Mouse (Mus musculus) olfactory bulb, adult 2 months (tissue): ENCODE measurements around the gene Nrgn. TPM values are rescaled to one million over a fixed set of nuclear protein-coding genes. Genes with fewer than 3 reads are reported as not detected.

Source experiments
- H3K27ac ChIP-seq: fragments of 200-500 bp; 2 replicates; pipeline ENCODE4 v1.5.1; 2012; ENCODE audit warnings: low read depth, low read length; ENCODE audit not compliant: insufficient read depth
- H3K4me1 ChIP-seq: fragments of 200-500 bp; 2 replicates; pipeline ENCODE4 v1.6.1; 2012; ENCODE audit warnings: low read length; ENCODE audit not compliant: control insufficient read depth, insufficient read depth
- H3K4me3 ChIP-seq: fragments of 200-500 bp; 2 replicates; pipeline ENCODE4 v1.5.1; 2012; ENCODE audit warnings: mild to moderate bottlenecking, low read depth, low read length, moderate library complexity; ENCODE audit not compliant: insufficient read depth
- CTCF ChIP-seq: fragments of 200-500 bp; IDR thresholded peaks from 2 replicates; pipeline ENCODE4 v1.5.1; 2012; ENCODE audit warnings: low read depth, mild to moderate bottlenecking, low read length, moderate library complexity; ENCODE audit not compliant: insufficient read depth
- POLR2A ChIP-seq: fragments of 200-500 bp; IDR thresholded peaks from 2 replicates; pipeline ENCODE4 v1.6.1; 2012; ENCODE audit warnings: mild to moderate bottlenecking, low read depth, low read length, moderate library complexity; ENCODE audit not compliant: insufficient read depth
- WGBS: fragments of 180-500 bp; shearing (Covaris S2); methylation state at CpG from one replicate; pipeline ENCODE4 v1.1.7; 2018; 5-methylcytosine and 5-hydroxymethylcytosine counted together
- polyA plus RNA-seq: library from polyadenylated mRNA; stranded (reverse); fragments of >200 nt; gene quantifications from 2 replicates; pipeline ENCODE4 v1.2.4, GENCODE M21; 2012; ENCODE audit warnings: low replicate concordance; ENCODE audit not compliant: missing spikeins, insufficient read depth, insufficient read length

Nrgn gene
- polyA plus RNA-seq, 1 experiment = not detected

DNA sequence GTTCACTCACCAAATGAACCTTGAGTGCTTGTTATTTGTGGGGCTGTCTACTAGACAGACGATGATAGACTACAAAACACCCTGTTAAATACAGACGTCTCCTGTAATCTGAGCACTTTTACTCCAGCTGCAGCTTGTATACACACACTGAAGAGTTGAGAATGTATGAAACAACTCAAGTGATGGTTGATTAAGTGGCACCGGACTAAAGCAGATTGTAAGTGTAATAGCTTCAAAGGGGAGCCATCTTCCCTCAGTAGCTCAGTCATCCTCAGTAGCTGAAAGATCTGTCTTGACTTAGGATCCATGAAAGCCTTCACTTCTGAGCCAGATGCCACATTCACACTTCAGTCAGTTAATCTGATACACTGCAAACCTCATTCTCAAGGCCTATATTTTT is 56.9 kb downstream of the Nrgn start:
- TF ChIP-seq CTCF = no peak
- no peak for TF ChIP-seq POLR2A
- no peak overlapping the region for H3K4me3 ChIP-seq
- H3K27ac ChIP-seq = no peak overlapping the region
- H3K4me1 ChIP-seq = no peaks in the 10 kb centered on the region
- 80% methylated on average over 3 of the region's 3 CpGs for WGBS

Other genes with a start within 250 kb of the Nrgn start
- not detected in 2 replicates for gene Ccdc15, start 204.5 kb downstream of the Nrgn start, polyA plus RNA-seq
- not detected in 2 replicates for gene Hepacam, start 185.6 kb downstream of the Nrgn start, polyA plus RNA-seq
- not detected in 2 replicates for gene Robo4, start 151.0 kb downstream of the Nrgn start, polyA plus RNA-seq
- not detected in 2 replicates for gene Robo3, start 119.7 kb downstream of the Nrgn start, polyA plus RNA-seq
- not detected in 2 replicates for gene Msantd2, start 63.6 kb downstream of the Nrgn start, polyA plus RNA-seq
- gene Esam, start 24.8 kb downstream of the Nrgn start, polyA plus RNA-seq = not detected in 2 replicates
- gene Vsig2, start 13.6 kb downstream of the Nrgn start, polyA plus RNA-seq = not detected in 2 replicates
- not detected in 2 replicates for gene Siae, start 2.8 kb upstream of the Nrgn start, polyA plus RNA-seq
- not detected in 2 replicates for gene Spa17, start 60.8 kb upstream of the Nrgn start, polyA plus RNA-seq
- gene Tbrg1, start 104.4 kb upstream of the Nrgn start, polyA plus RNA-seq = not detected in 2 replicates
- not detected in 2 replicates for gene Panx3, start 116.3 kb upstream of the Nrgn start, polyA plus RNA-seq
- gene Olfr160, start 163.3 kb upstream of the Nrgn start, polyA plus RNA-seq = not detected in 2 replicates
- not detected in 2 replicates for gene Olfr874, start 192.2 kb upstream of the Nrgn start, polyA plus RNA-seq
- gene Olfr875, start 219.0 kb upstream of the Nrgn start, polyA plus RNA-seq = not detected in 2 replicates